Mouse (Mus musculus) ES-E14 (cell line): ENCODE results near the gene Atp1b2.

Experiments
- CHD2 ChIP-seq: IDR thresholded peaks from 2 replicates; pipeline ENCODE4 v1.6.1; 2014; ENCODE audit warnings: mild to moderate bottlenecking, low read depth, low read length, inconsistent platforms
- HCFC1 ChIP-seq: IDR thresholded peaks from 2 replicates; pipeline ENCODE4 v1.6.1; 2012; ENCODE audit warnings: low read length, inconsistent platforms, borderline replicate concordance; ENCODE audit not compliant: insufficient read depth
- ZNF384 ChIP-seq: IDR thresholded peaks from 2 replicates; pipeline ENCODE4 v1.6.1; 2012; ENCODE audit warnings: low read depth, low read length, inconsistent platforms

DNA sequence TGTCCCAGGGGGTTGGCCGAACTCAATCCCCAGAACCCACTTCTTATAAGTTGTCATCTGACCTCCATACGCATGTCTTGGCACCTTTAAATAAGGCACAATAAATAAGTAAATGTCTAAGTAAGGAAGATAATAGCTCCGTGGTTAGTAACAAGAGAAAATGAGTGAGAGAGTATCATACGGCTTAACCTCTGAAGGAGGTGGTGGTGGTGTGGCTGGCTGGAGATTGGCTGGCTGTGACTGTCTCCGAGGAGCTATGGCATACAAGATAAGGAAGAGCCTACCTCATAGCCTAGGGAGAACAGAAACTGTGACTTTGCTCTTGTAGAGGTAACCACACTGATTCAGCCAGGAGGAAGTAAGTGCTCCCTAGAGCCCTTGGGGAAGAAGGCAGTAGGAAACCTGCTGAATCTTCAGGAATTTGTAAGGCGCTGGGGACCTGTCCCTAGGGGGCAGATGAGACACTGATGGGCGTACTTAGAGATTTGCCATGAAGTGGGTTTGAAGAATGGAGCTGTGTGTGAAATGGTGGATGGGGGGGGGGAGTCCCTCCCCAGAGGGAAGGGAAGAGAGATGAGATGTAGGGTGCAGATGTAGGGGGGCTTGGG is 19.9 kb downstream of the Atp1b2 start:
- no peak for TF ChIP-seq HCFC1
- no peak for TF ChIP-seq CHD2
- no peak for TF ChIP-seq ZNF384
